ENCODE assay signal across 22 mouse cellular contexts in genomic region chr19:10712194-10712593, GRCm38 (mm10). TPM values are rescaled to one million over a fixed set of nuclear protein-coding genes. Genes with fewer than 3 reads are reported as not detected.
"Had no signal": no experiment of that assay in that cellular context is flagged by ENCODE, and none has a peak within 500 bp of the region (broad histone marks: within the 10 kb centered on the region; RNA-seq: fewer than 3 reads in every experiment).

No protein-coding gene starts in this region.

- ATAC-seq: liver, postnatal 0 days; lung, postnatal 0 days; midbrain, embryonic 13.5 days; midbrain, embryonic 15.5 days had no signal

- H3K4me3 ChIP-seq: lung, embryonic 15.5 days; midbrain, embryonic 13.5 days; midbrain, embryonic 15.5 days; neural tube, embryonic 12.5 days; stomach, embryonic 15.5 days had no signal

- H3K27me3 ChIP-seq: lung, embryonic 15.5 days; midbrain, embryonic 13.5 days; midbrain, embryonic 15.5 days; neural tube, embryonic 12.5 days; stomach, embryonic 15.5 days had no signal

- H3K9me3 ChIP-seq: lung, embryonic 15.5 days; midbrain, embryonic 13.5 days; midbrain, embryonic 15.5 days; neural tube, embryonic 12.5 days; stomach, embryonic 15.5 days had no signal

- DNase-seq: liver, postnatal 0 days; lung, adult 2 months; lung, postnatal 14 days; lung, postnatal 36 days; right cerebral cortex, postnatal 14 days; thymus, adult 2 months; thymus, postnatal 25 days; thymus, postnatal 4 days had no signal

RNA-seq across cellular contexts. Expression of gene Cd5, which starts 26.6 kb away (rescaled TPM):
- total RNA-seq: megakaryocyte progenitor cell, adult 5-6 weeks had no signal

RNA-seq across cellular contexts. Expression of gene Pga5, which starts 34.3 kb away (rescaled TPM):
- total RNA-seq: megakaryocyte progenitor cell, adult 5-6 weeks; midbrain, postnatal 0 days; monocyte, adult 5-6 weeks; neutrophil, adult 5-6 weeks had no signal
- polyA plus RNA-seq: lung, adult 2 months; lung, embryonic 15.5 days; lung, postnatal 0 days; macrophage; midbrain, embryonic 11.5 days; midbrain, embryonic 13.5 days; midbrain, embryonic 15.5 days; midbrain, postnatal 0 days; neural tube, embryonic 12.5 days; neural tube, embryonic 14.5 days; spleen, adult 2 months had no signal
